25 mouse cellular contexts compared by ENCODE assay signal in the genomic region with DNA sequence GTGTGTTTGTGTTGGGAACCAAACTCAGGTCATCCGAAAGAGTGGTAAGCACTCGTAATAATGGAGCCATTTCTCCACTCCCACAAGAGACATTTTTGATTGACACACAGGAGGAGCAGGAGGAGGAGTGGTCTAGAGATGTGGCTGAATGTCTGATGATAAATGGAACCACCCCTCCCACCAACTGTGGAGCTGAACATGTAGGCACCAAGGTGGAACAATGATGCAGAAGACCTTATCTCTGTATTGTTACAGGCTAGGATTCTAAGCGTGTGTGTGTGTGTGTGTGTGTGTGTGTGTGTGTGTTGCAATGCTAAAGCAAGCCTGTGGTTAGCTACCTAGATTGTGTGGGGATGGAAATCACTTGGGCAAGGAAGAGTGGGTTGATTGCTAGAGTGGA. TPM values are rescaled to one million over a fixed set of nuclear protein-coding genes. Genes with fewer than 3 reads are reported as not detected.
DNase-seq lines count a peak whose midpoint lies in the region; ATAC-seq and TF ChIP-seq lines count a peak whose summit lies in the region.
"Had no signal": no experiment of that assay in that cellular context is flagged by ENCODE, and none has a peak within 500 bp of the region (broad histone marks: within the 10 kb centered on the region; RNA-seq: fewer than 3 reads in every experiment).

No protein-coding gene starts in this region.

- peaks cover 43 to 52% of the 10 kb centered on the region in 2 experiments for H3K4me1 ChIP-seq in MEL (ENCODE audit: control insufficient read depth in 1 of 2, insufficient read depth in 2 of 2, low read length in 2 of 2)
- H3K4me1 ChIP-seq in liver, embryonic 16.5 days (ENCODE audit: control insufficient read depth, low read depth, low read length), result peaks cover 83% of the 10 kb centered on the region

- no peak for TF ChIP-seq RAD21 in MEL (IDR thresholded peaks at IDR 0.05; ENCODE audit: low read depth, low read length)

- H3K79me2 ChIP-seq in MEL (ENCODE audit: control insufficient read depth, insufficient read depth, low read length, poor library complexity), result peaks cover 38% of the 10 kb centered on the region

- 23% methylated on average over 3 of the region's 3 CpGs for WGBS in liver, embryonic 16.5 days (ENCODE audit: insufficient replicate concordance)

- H3K9ac ChIP-seq in MEL (ENCODE audit: control insufficient read depth, low read depth, low read length, poor library complexity, severe bottlenecking), result no peak overlapping the region
- peak overlapping the region; percentile 63 for H3K9ac ChIP-seq in liver, embryonic 16.5 days (ENCODE audit: low read depth, low read length)
- H3K9ac ChIP-seq: embryonic facial prominence, embryonic 13.5 days; forebrain, embryonic 15.5 days; heart, embryonic 12.5 days; hindbrain, embryonic 15.5 days; limb, embryonic 12.5 days had no signal

- TF ChIP-seq POLR2A in MEL (IDR thresholded peaks at IDR 0.05; ENCODE audit: control insufficient read depth in 1 of 2, insufficient read depth in 1 of 2, low read depth in 1 of 2, low read length in 2 of 2, poor library complexity in 1 of 2), result no peak

- ATAC-seq in liver, embryonic 16.5 days (ENCODE audit: low read depth), result peak; percentile 19; the same call in 1 of the 2 replicates
- no peak for ATAC-seq in activated CD4-positive, CD25-positive, alpha-beta regulatory T cell, adult 4 months
- ATAC-seq: forebrain, embryonic 15.5 days had no signal

- DNase-seq in 416B (ENCODE audit: low read depth), result peak; percentile 16
- DNase-seq in MEL (ENCODE audit: low read depth, low spot score), result peak; percentile 83
- DNase-seq in liver, result peak; percentile 56
- DNase-seq in kidney, postnatal 10 days, result no peak
- no peak for DNase-seq in right cerebral cortex, postnatal 25 days
- no peak for DNase-seq in retina, postnatal 1 day
- DNase-seq: adrenal gland, postnatal 36 days; cerebellum, adult 11 months; cerebellum, postnatal 14 days; embryo, embryonic 11 days; gastrocnemius, postnatal 10 days; heart, adult 18-20 months; kidney, adult 2 months; kidney, postnatal 14 days; lung, adult 2 months; lung, postnatal 14 days; thymus, postnatal 14 days had no signal

- no peak for TF ChIP-seq CTCF in MEL (IDR thresholded peaks at IDR 0.05 in 2 of 3, conservative IDR thresholded peaks at IDR 0.05 in 1 of 3; ENCODE audit: control insufficient read depth in 1 of 3, insufficient read depth in 1 of 3, low read depth in 2 of 3, low read length in 3 of 3, poor library complexity in 1 of 3, severe bottlenecking in 1 of 3)

- TF ChIP-seq EP300 in MEL (IDR thresholded peaks at IDR 0.05; ENCODE audit: low read depth in 1 of 2, low read length in 2 of 2), result peak in 1 of 2 experiments; percentile 64; a peak in 3 of 4 replicates

- no peaks in the 10 kb centered on the region for H3K27me3 ChIP-seq in MEL (ENCODE audit: control insufficient read depth in 1 of 2, insufficient read depth in 2 of 2, low read length in 2 of 2)
- no peaks in the 10 kb centered on the region for H3K27me3 ChIP-seq in liver, embryonic 16.5 days (ENCODE audit: control insufficient read depth, insufficient read depth, low read depth, low read length)
- H3K27me3 ChIP-seq: embryonic facial prominence, embryonic 13.5 days; forebrain, embryonic 15.5 days; heart, embryonic 12.5 days; hindbrain, embryonic 15.5 days; limb, embryonic 12.5 days had no signal

- peak overlapping the region; percentile 66 for H3K27ac ChIP-seq in MEL (ENCODE audit: control insufficient read depth, low read depth, low read length)
- peak overlapping the region; percentile 94 for H3K27ac ChIP-seq in liver, embryonic 16.5 days (ENCODE audit: low read length)
- H3K27ac ChIP-seq: embryonic facial prominence, embryonic 13.5 days; hindbrain, embryonic 15.5 days; limb, embryonic 12.5 days had no signal

- peak overlapping the region; percentile 56 for H3K4me2 ChIP-seq in liver, embryonic 16.5 days (ENCODE audit: low read depth, low read length)
- H3K4me2 ChIP-seq: embryonic facial prominence, embryonic 13.5 days; forebrain, embryonic 15.5 days; heart, embryonic 12.5 days; hindbrain, embryonic 15.5 days; limb, embryonic 12.5 days had no signal

- no peaks in the 10 kb centered on the region for H3K9me3 ChIP-seq in MEL (replicated peaks; ENCODE audit: insufficient read depth, low read length)
- H3K9me3 ChIP-seq in liver, embryonic 16.5 days (replicated peaks; ENCODE audit: control insufficient read depth, low read length), result no peaks in the 10 kb centered on the region
- H3K9me3 ChIP-seq: embryonic facial prominence, embryonic 13.5 days; forebrain, embryonic 15.5 days; hindbrain, embryonic 15.5 days; limb, embryonic 12.5 days; megakaryocyte, embryonic 14.5 days had no signal

- no peak overlapping the region for H3K4me3 ChIP-seq in MEL (ENCODE audit: control insufficient read depth in 1 of 2, insufficient read depth in 1 of 2, low read depth in 2 of 2, low read length in 2 of 2)
- H3K4me3 ChIP-seq in liver, embryonic 16.5 days (ENCODE audit: low read depth, low read length), result peak overlapping the region; percentile 44
- H3K4me3 ChIP-seq: embryonic facial prominence, embryonic 13.5 days; forebrain, embryonic 15.5 days; heart, embryonic 12.5 days; hindbrain, embryonic 15.5 days; limb, embryonic 12.5 days; megakaryocyte, embryonic 14.5 days had no signal

- H3K36me3 ChIP-seq in MEL (ENCODE audit: control insufficient read depth in 1 of 2, insufficient read depth in 2 of 2, low read length in 2 of 2), result peaks cover 6 to 59% of the 10 kb centered on the region in 2 experiments
- H3K36me3 ChIP-seq in liver, embryonic 16.5 days (ENCODE audit: control insufficient read depth, insufficient read depth), result peaks cover 16% of the 10 kb centered on the region
- H3K36me3 ChIP-seq: embryonic facial prominence, embryonic 13.5 days; forebrain, embryonic 15.5 days; hindbrain, embryonic 15.5 days; limb, embryonic 12.5 days had no signal

TF ChIP-seq in MEL, 35 proteins besides CTCF, POLR2A, EP300 and RAD21:
- TF ChIP-seq MYC (IDR thresholded peaks at IDR 0.05; ENCODE audit: low read depth, low read length) (no peak), TBP (IDR thresholded peaks at IDR 0.05; ENCODE audit: low read depth, low read length) (0 out of 2 replicates have a peak, but pooled peaks have one; percentile 17), SIN3A (IDR thresholded peaks at IDR 0.05; ENCODE audit: low read length) (0 out of 2 replicates have a peak, but pooled peaks have one; percentile 31), ETS1 (IDR thresholded peaks at IDR 0.05; ENCODE audit: low read depth, low read length) (peak; percentile 72), USF2 (IDR thresholded peaks at IDR 0.05; ENCODE audit: borderline replicate concordance in 1 of 2, insufficient read depth in 1 of 2, low read depth in 1 of 2, low read length in 2 of 2) (no peak), KAT2A (conservative IDR thresholded peaks at IDR 0.05; ENCODE audit: low read depth, low read length) (no peak), GABPA (IDR thresholded peaks at IDR 0.05; ENCODE audit: low read depth, low read length) (no peak), MYB (IDR thresholded peaks at IDR 0.05; ENCODE audit: low read depth, low read length) (no peak), ZC3H11A (IDR thresholded peaks at IDR 0.05; ENCODE audit: low read depth, low read length) (no peak), MAX (IDR thresholded peaks at IDR 0.05; ENCODE audit: low read length) (no peak), HCFC1 (IDR thresholded peaks at IDR 0.05; ENCODE audit: low read depth, low read length) (no peak), RCOR1 (IDR thresholded peaks at IDR 0.05; ENCODE audit: low read depth, low read length) (peak; percentile 86), CHD2 (IDR thresholded peaks at IDR 0.05; ENCODE audit: low read length) (no peak), NRF1 (IDR thresholded peaks at IDR 0.05; ENCODE audit: insufficient read depth, low read depth, low read length, poor library complexity, severe bottlenecking) (no peak), E2F4 (IDR thresholded peaks at IDR 0.05; ENCODE audit: borderline replicate concordance, low read depth, low read length) (no peak), GATA1 (IDR thresholded peaks at IDR 0.05; ENCODE audit: low read depth, low read length) (peak; percentile 78), ZKSCAN1 (IDR thresholded peaks at IDR 0.05; ENCODE audit: low read depth, low read length) (no peak), TCF12 (IDR thresholded peaks at IDR 0.05; ENCODE audit: low read depth, low read length) (peak; percentile 38; the same call in 1 of the 2 replicates)

RNA-seq across cellular contexts. Expression of a gene that starts 13.2 kb away (rescaled TPM):
- 20.1 and 24.4 TPM in 2 replicates for total RNA-seq in MEL (2012; rRNA removed)
- polyA plus RNA-seq in MEL (2012; ENCODE audit: insufficient read depth in 1 of 2, insufficient read length in 2 of 2, low read depth in 1 of 2, low replicate concordance in 2 of 2, missing spikeins in 1 of 2), result 10 to 100 TPM in 1 of 2 experiments, not detected in 1; 51.8 TPM
- polyA plus RNA-seq in liver, embryonic 16.5 days (2015; fragmentation: Nextera tagmentation; extraction: Ambion mirVana), result 199 and 206 TPM in 2 replicates
- polyA plus RNA-seq in activated CD4-positive, CD25-positive, alpha-beta regulatory T cell, adult 4 months (2017; shearing (Covaris generic)), result 1 to 10 TPM; 1.0 to 1.2 TPM

Comparison
In these comparisons a context has a peak if more than half of its experiments do, and no peak if none do; other contexts are left out.
1. DNase-seq: peak in 416B (single experiment), MEL (single experiment) and liver (single experiment); none in kidney, postnatal 10 days (single experiment), right cerebral cortex, postnatal 25 days (single experiment) and retina, postnatal 1 day (single experiment).
2. RNA of a gene that starts 13.2 kb away (polyA plus RNA-seq): 199 to 206 TPM in liver, embryonic 16.5 days and 51.8 TPM in MEL; 1.0 to 1.2 TPM in activated CD4-positive, CD25-positive, alpha-beta regulatory T cell, adult 4 months; every median in the first group is over 10 times any median in the second.